Mouse (Mus musculus) CH12.LX (cell line): ENCODE data around the gene Cldn14. TPM values are rescaled to one million over a fixed set of nuclear protein-coding genes. Genes with fewer than 3 reads are reported as not detected.

Experiments used
- DNase-seq: peaks from one replicate; pipeline ENCODE4 v3.0.0-alpha.2; 2013; ENCODE audit errors: extremely low read depth
- H3K27ac ChIP-seq: 2 replicates; pipeline ENCODE4 v1.5.1; 2012; ENCODE audit warnings: low read depth, mild to moderate bottlenecking, control low read depth, moderate library complexity; ENCODE audit not compliant: insufficient read depth
- H3K27me3 ChIP-seq: replicated peaks from 2 replicates; pipeline ENCODE3; 2012; ENCODE audit warnings: inconsistent platforms
- H3K36me3 ChIP-seq, 2 experiments: replicated peaks in 1 of 2; 2 replicates each; pipeline versions ENCODE3 to v1.6.1; 2012; ENCODE audit warnings: inconsistent platforms in 1 of 2, low read length in 1 of 2, mild to moderate bottlenecking in 1 of 2, mixed read lengths in 1 of 2, moderate library complexity in 1 of 2; ENCODE audit not compliant: control insufficient read depth in 1 of 2, insufficient read depth in 1 of 2
- H3K4me1 ChIP-seq, 2 experiments: 2 replicates each; pipeline ENCODE4 v1.6.1; 2012; ENCODE audit warnings: inconsistent platforms in 1 of 2, moderate library complexity in 1 of 2; ENCODE audit not compliant: insufficient read depth in 2 of 2, control insufficient read depth in 1 of 2
- H3K4me2 ChIP-seq: 2 replicates; pipeline ENCODE4 v1.6.1; 2012; ENCODE audit warnings: low read depth, mild to moderate bottlenecking, control low read depth; ENCODE audit not compliant: poor library complexity, insufficient read depth, severe bottlenecking
- H3K4me3 ChIP-seq, 3 experiments: fragments of 150-350 bp in 1 of 3; sonication (generic) in 1 of 3; replicated peaks in 1 of 3; 2 replicates each; pipeline versions ENCODE3 to v1.5.1; 2011 to 2012; ENCODE audit warnings: low read depth in 2 of 3, low read length in 2 of 3, mild to moderate bottlenecking in 2 of 3, moderate library complexity in 2 of 3, control low read depth in 1 of 3, improper control_type of control experiment in 1 of 3, inconsistent platforms in 1 of 3, mixed read lengths in 1 of 3; ENCODE audit not compliant: poor library complexity in 1 of 3
- H3K79me2 ChIP-seq: replicated peaks from 2 replicates; pipeline ENCODE4 v1.6.1; 2012; ENCODE audit warnings: mild to moderate bottlenecking, moderate library complexity; ENCODE audit not compliant: control insufficient read depth, poor library complexity, insufficient read depth, severe bottlenecking; ENCODE audit errors: extremely low read depth
- H3K9ac ChIP-seq: 2 replicates; pipeline ENCODE4 v1.6.1; 2012; ENCODE audit warnings: low read depth, mild to moderate bottlenecking, control low read depth, moderate library complexity; ENCODE audit not compliant: insufficient read depth
- H3K9me3 ChIP-seq: replicated peaks from 2 replicates; pipeline ENCODE3; 2012; ENCODE audit warnings: low read length, inconsistent platforms, mixed read lengths
- BHLHE40 ChIP-seq: IDR thresholded peaks from 2 replicates; pipeline ENCODE4 v1.6.1; 2011; ENCODE audit warnings: mild to moderate bottlenecking, low read depth, low read length, improper control_type of control experiment
- CTCF ChIP-seq, 2 experiments: IDR thresholded peaks in 1 of 2; conservative IDR thresholded peaks in 1 of 2; 2 replicates each; pipeline ENCODE4 v1.5.1; 2011 to 2012; ENCODE audit warnings: low read depth in 2 of 2, low read length in 2 of 2, improper control_type of control experiment in 1 of 2, inconsistent platforms in 1 of 2, mild to moderate bottlenecking in 1 of 2, moderate library complexity in 1 of 2
- EP300 ChIP-seq: IDR thresholded peaks from 2 replicates; pipeline ENCODE4 v1.6.1; 2011; ENCODE audit warnings: low read length, improper control_type of control experiment
- ETS1 ChIP-seq: conservative IDR thresholded peaks from 2 replicates; pipeline ENCODE4 v1.6.1; 2012; ENCODE audit warnings: low read depth, mild to moderate bottlenecking, inconsistent platforms, low read length, improper control_type of control experiment, moderate library complexity
- GABPA ChIP-seq: IDR thresholded peaks from 2 replicates; pipeline ENCODE4 v1.6.1; 2012; ENCODE audit warnings: low read depth, low read length, improper control_type of control experiment, inconsistent platforms; ENCODE audit not compliant: insufficient replicate concordance
- JUN ChIP-seq: IDR thresholded peaks from 2 replicates; pipeline ENCODE4 v1.6.1; 2011; ENCODE audit warnings: low read depth, mild to moderate bottlenecking, low read length, improper control_type of control experiment, moderate library complexity; ENCODE audit not compliant: insufficient read depth
- KAT2A ChIP-seq: IDR thresholded peaks from 2 replicates; pipeline ENCODE4 v1.6.1; 2012; ENCODE audit warnings: low read length, improper control_type of control experiment, inconsistent platforms; ENCODE audit not compliant: insufficient replicate concordance
- MAFK ChIP-seq: IDR thresholded peaks from 2 replicates; pipeline ENCODE4 v1.6.1; 2011; ENCODE audit warnings: low read length, improper control_type of control experiment; ENCODE audit not compliant: insufficient replicate concordance
- MAX ChIP-seq: IDR thresholded peaks from 2 replicates; pipeline ENCODE4 v1.6.1; 2011; ENCODE audit warnings: low read length, improper control_type of control experiment
- MEF2A ChIP-seq: IDR thresholded peaks from 2 replicates; pipeline ENCODE4 v1.6.1; 2014; ENCODE audit warnings: low read depth, mild to moderate bottlenecking, inconsistent platforms, low read length, improper control_type of control experiment, borderline replicate concordance
- MXI1 ChIP-seq: IDR thresholded peaks from 2 replicates; pipeline ENCODE4 v1.6.1; 2011; ENCODE audit warnings: mild to moderate bottlenecking, low read depth, low read length, improper control_type of control experiment
- MYC ChIP-seq: IDR thresholded peaks from 2 replicates; pipeline ENCODE4 v1.6.1; 2011; ENCODE audit warnings: low read depth, mild to moderate bottlenecking, improper control_type of control experiment, low read length
- PAX5 ChIP-seq: IDR thresholded peaks from 2 replicates; pipeline ENCODE4 v1.6.1; 2012; ENCODE audit warnings: low read length, inconsistent platforms, mixed read lengths
- SMC3 ChIP-seq: IDR thresholded peaks from 2 replicates; pipeline ENCODE4 v1.6.1; 2011; ENCODE audit warnings: low read depth, low read length, improper control_type of control experiment
- TBP ChIP-seq: conservative IDR thresholded peaks from 2 replicates; pipeline ENCODE4 v1.6.1; 2011; ENCODE audit warnings: low read depth, low read length, improper control_type of control experiment
- TCF12 ChIP-seq: IDR thresholded peaks from 2 replicates; pipeline ENCODE4 v1.6.1; 2014; ENCODE audit warnings: low read depth, mild to moderate bottlenecking, inconsistent platforms, low read length, improper control_type of control experiment
- UBTF ChIP-seq: IDR thresholded peaks from 2 replicates; pipeline ENCODE4 v1.6.1; 2012; ENCODE audit warnings: low read depth, mild to moderate bottlenecking, inconsistent platforms, low read length, improper control_type of control experiment, moderate library complexity
- USF1 ChIP-seq: IDR thresholded peaks from 2 replicates; pipeline ENCODE4 v1.6.1; 2014; ENCODE audit warnings: low read depth, mild to moderate bottlenecking, inconsistent platforms, low read length, improper control_type of control experiment
- USF2 ChIP-seq: conservative IDR thresholded peaks from 2 replicates; pipeline ENCODE4 v1.6.1; 2011; ENCODE audit warnings: low read depth, low read length, improper control_type of control experiment
- ZC3H11A ChIP-seq: IDR thresholded peaks from 2 replicates; pipeline ENCODE4 v1.6.1; 2012; ENCODE audit warnings: low read depth, mild to moderate bottlenecking, inconsistent platforms, low read length, improper control_type of control experiment
- ZKSCAN1 ChIP-seq: IDR thresholded peaks from 2 replicates; pipeline ENCODE4 v1.6.1; 2012; ENCODE audit warnings: low read depth, inconsistent platforms, low read length, improper control_type of control experiment, borderline replicate concordance
- ZMIZ1 ChIP-seq: IDR thresholded peaks from 2 replicates; pipeline ENCODE4 v1.6.1; 2012; ENCODE audit warnings: low read depth, mild to moderate bottlenecking, inconsistent platforms, low read length, improper control_type of control experiment
- dilution Hi-C: fragments of 300-500 bp; cut with MboI; formaldehyde crosslinking; loops from 2 replicates; pipeline ENCODE4 v1.14.3; 2020; ENCODE audit warnings: low sequenced_read_pairs; ENCODE audit not compliant: extremely low pct_unique_long_range_greater_than_20kb, extremely low pct_ligation_motif_present
- in situ Hi-C: fragments of 300-500 bp; cut with MboI; formaldehyde crosslinking; loops from 3 replicates; pipeline ENCODE4 v1.14.3; 2019; ENCODE audit warnings: low sequenced_read_pairs, low pct_ligation_motif_present, low pct_unique_long_range_greater_than_20kb, mixed read lengths
- polyA plus RNA-seq: library from polyadenylated mRNA; unstranded; fragments of >175 nt; gene quantifications from 2 replicates; pipeline ENCODE4 v1.2.1, GENCODE M21; 2012; ENCODE audit warnings: low read depth; ENCODE audit not compliant: insufficient read length
- total RNA-seq, 2 experiments: library from RNA; depleted of rRNA; stranded (reverse); fragments of 300-350 nt in 1 of 2; fragments of >200 nt in 1 of 2; gene quantifications; 2 replicates each; pipeline ENCODE4 v1.2.3; 2012 to 2014

The Cldn14 gene
- total and polyA plus RNA-seq, 3 experiments = 0.15 to 0.25 (median 0.21) TPM

DNA sequence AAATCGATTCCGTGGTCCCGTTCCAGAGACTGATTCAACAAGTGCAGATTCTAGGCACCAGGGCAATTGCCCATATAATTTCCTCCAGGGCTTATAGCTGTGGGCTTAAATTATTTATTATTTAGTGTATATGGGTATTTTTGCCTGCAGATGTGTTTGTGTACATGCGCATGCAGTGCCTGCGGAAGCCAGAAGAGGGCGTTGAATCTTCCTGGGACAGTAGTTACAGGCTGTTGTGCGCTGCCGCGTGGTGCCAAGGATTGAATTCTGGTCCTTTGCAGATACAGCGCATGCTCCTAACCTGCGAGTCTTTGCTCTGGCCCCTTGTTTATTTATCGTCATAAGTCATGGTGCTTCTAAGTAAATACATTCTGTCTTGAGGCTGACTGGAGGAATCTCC, 33.2 kb downstream of the Cldn14 start:
- dilution Hi-C loops = no loop called here
- Histone ChIP-seq H3K4me2 (no peak overlapping the region), H3K36me3 (no peaks in the 10 kb centered on the region), H3K27me3 (no peaks in the 10 kb centered on the region), H3K27ac (no peak overlapping the region), H3K9me3 (peaks cover 11% of the 10 kb centered on the region), H3K4me3 (no peak overlapping the region), H3K4me1 (peaks cover 10 to 31% of the 10 kb centered on the region in 2 experiments), H3K79me2 (no peaks in the 10 kb centered on the region), H3K9ac (no peak overlapping the region)
- TF ChIP-seq CTCF (conservative IDR thresholded peaks at IDR 0.05 in 1 of 2, IDR thresholded peaks at IDR 0.05 in 1 of 2; ENCODE audit: low read depth in 2 of 2, low read length in 2 of 2) (peak in 1 of 2 experiments; percentile 17; a peak in 1 of 4 replicates), ZMIZ1 (no peak)
- no peak for DNase-seq
- in situ Hi-C loops = no loop called here

DNA sequence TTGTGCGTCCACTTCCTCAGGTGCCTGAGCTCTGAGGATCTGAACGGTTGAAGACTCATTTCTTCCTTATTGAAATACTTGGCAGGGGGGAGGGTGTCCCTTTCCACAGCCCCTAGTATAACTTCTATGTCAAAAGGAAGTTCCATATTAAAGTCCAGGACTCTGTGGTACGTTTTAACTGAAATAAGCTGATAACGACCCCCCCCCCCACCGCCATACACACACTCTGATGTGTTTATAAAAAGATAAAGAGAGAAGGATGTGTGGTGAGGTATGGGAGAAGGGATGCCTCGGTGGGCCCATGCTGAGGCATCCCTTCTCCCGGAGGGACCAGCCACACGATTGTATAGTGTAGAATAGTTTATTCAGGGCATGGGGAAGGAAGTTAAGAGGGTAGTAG, 34.4 kb downstream of the Cldn14 start:
- dilution Hi-C loops (no loop called here), in situ Hi-C loops (loop anchor here (5.0 kb wide), 1 partner anchor 33 kb away; the partner anchor contains the start of gene Cldn14)
- peaks cover 4 to 21% of the 10 kb centered on the region in 2 experiments for H3K4me1 ChIP-seq
- H3K4me3 ChIP-seq = no peak overlapping the region
- H3K4me2 ChIP-seq = no peak overlapping the region
- H3K9ac ChIP-seq = no peak overlapping the region
- peaks cover 11% of the 10 kb centered on the region for H3K9me3 ChIP-seq
- no peaks in the 10 kb centered on the region for H3K27me3 ChIP-seq
- no peak for TF ChIP-seq SMC3
- TF ChIP-seq PAX5 = no peak
- TF ChIP-seq JUN = no peak
- no peak for TF ChIP-seq TCF12
- no peak for TF ChIP-seq MYC
- no peak for TF ChIP-seq ZKSCAN1
- no peak for TF ChIP-seq MXI1
- TF ChIP-seq MAX = no peak
- no peak for TF ChIP-seq MEF2A
- no peak for TF ChIP-seq UBTF
- no peak for TF ChIP-seq EP300
- no peak for TF ChIP-seq CTCF (conservative IDR thresholded peaks at IDR 0.05 in 1 of 2, IDR thresholded peaks at IDR 0.05 in 1 of 2; ENCODE audit: low read depth in 2 of 2, low read length in 2 of 2)
- H3K36me3 ChIP-seq = no peaks in the 10 kb centered on the region
- H3K79me2 ChIP-seq = no peaks in the 10 kb centered on the region
- H3K27ac ChIP-seq = no peak overlapping the region
- no peak for DNase-seq

DNA sequence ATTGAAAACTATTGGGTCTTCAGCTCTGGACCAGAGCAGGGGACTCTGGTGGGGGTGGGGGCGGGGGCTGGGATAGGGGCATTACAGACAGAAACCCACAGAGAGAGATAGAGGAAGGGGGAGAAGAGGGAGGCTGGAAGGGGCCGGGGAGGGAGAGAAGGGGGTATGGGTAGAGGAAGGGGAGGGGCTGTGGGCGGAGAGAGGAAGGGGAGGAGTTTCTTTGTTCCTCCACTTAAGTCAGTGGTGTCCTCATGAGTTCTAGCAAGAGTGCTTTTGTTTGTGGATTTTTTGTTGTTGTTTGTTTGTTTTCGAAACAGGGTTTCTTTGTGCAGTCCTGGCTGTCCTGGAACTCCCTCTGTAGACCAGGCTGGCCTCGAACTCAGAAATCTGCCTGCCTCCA, 35.1 kb downstream of the Cldn14 start:
- TF ChIP-seq USF2 (no peak), MYC (no peak), ZKSCAN1 (no peak), TCF12 (no peak), EP300 (no peak), GABPA (no peak), TBP (no peak), ETS1 (no peak), ZC3H11A (no peak), BHLHE40 (no peak), USF1 (no peak), JUN (no peak), MAFK (no peak), KAT2A (no peak)
- no peak for DNase-seq
- Histone ChIP-seq H3K4me2 (no peak overlapping the region), H3K4me3 (no peak overlapping the region), H3K4me1 (peaks cover 4 to 16% of the 10 kb centered on the region in 2 experiments), H3K79me2 (no peaks in the 10 kb centered on the region), H3K27me3 (no peaks in the 10 kb centered on the region), H3K27ac (no peak overlapping the region), H3K36me3 (no peaks in the 10 kb centered on the region), H3K9me3 (peaks cover 9% of the 10 kb centered on the region), H3K9ac (no peak overlapping the region)
- dilution Hi-C loops (no loop called here), in situ Hi-C loops (loop anchor here (5.0 kb wide), 1 partner anchor 34 kb away; the partner anchor contains the start of gene Cldn14)
